12 mouse cellular contexts compared by ENCODE assay signal in the genomic region with DNA sequence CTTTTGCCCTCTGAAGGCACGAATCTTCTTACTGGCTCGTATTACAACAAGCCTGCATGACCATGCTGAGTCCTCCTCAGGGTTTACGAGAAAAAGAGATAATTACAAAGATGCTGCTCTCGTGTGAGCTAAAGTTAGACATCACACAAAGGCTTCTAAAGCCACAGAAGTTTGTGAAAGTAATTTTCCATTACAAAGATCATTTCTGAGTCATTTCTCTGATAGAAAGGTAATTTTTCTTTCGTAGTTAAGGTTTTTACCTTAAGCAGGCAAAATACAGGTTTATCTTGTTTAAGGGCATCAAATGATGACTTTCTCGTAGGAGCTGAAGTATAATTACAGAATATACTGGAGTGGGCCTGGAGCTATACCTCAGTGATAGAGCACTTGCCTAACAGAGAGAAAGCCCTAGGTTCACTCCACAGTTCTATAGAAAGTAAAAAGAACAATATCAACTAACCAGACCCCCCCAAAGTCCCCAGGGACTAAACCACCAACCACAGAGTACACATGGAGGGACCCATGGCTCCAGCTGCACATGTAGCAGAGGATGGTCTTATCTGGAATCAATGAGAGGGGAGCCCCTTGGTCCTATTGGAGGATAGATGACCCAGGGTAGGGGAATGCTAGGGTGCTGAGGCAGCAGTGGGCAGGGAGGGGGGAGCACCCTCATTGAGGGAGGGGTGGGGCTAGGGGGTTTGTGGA.
"Had no signal": no experiment of that assay in that cellular context is flagged by ENCODE, and none has a peak within 500 bp of the region (broad histone marks: within the 10 kb centered on the region; RNA-seq: fewer than 3 reads in every experiment).

No protein-coding gene starts in this region.

- H3K4me1 ChIP-seq: limb, embryonic 15.5 days; liver, embryonic 12.5 days; neural tube, embryonic 12.5 days had no signal

- DNase-seq: kidney, postnatal 25 days; lung, embryonic 14.5 days; lung, postnatal 14 days; right cerebral cortex, postnatal 4 days; thymus, adult 18-20 months; thymus, postnatal 14 days had no signal

- ATAC-seq: liver, embryonic 12.5 days; midbrain, embryonic 13.5 days had no signal

- H3K4me3 ChIP-seq: left cerebral cortex, adult 2 months; limb, embryonic 15.5 days; liver, embryonic 12.5 days; midbrain, embryonic 13.5 days; neural tube, embryonic 12.5 days had no signal

- H3K27me3 ChIP-seq: limb, embryonic 15.5 days; midbrain, embryonic 13.5 days; neural tube, embryonic 12.5 days had no signal

- H3K9me3 ChIP-seq: limb, embryonic 15.5 days; liver, embryonic 12.5 days; midbrain, embryonic 13.5 days; neural tube, embryonic 12.5 days had no signal

- H3K27ac ChIP-seq: left cerebral cortex, adult 2 months; limb, embryonic 15.5 days; liver, embryonic 12.5 days; macrophage; midbrain, embryonic 13.5 days; neural tube, embryonic 12.5 days had no signal

- H3K9ac ChIP-seq: limb, embryonic 15.5 days; liver, embryonic 12.5 days; lung, embryonic 14.5 days; midbrain, embryonic 13.5 days; neural tube, embryonic 12.5 days had no signal

- H3K36me3 ChIP-seq: limb, embryonic 15.5 days; liver, embryonic 12.5 days; midbrain, embryonic 13.5 days; neural tube, embryonic 12.5 days had no signal

- H3K4me2 ChIP-seq: limb, embryonic 15.5 days; liver, embryonic 12.5 days; lung, embryonic 14.5 days; midbrain, embryonic 13.5 days; neural tube, embryonic 12.5 days had no signal
